Mouse (Mus musculus) testis, adult 2 months (tissue): ENCODE measurements around the gene Smim6.

Source experiments
- CTCF ChIP-seq: fragments of 200-500 bp; IDR thresholded peaks from 2 replicates; pipeline ENCODE4 v1.5.1; 2012; ENCODE audit warnings: low read depth, mild to moderate bottlenecking, inconsistent platforms, low read length, moderate library complexity; ENCODE audit not compliant: control insufficient read depth, insufficient read depth, insufficient replicate concordance
- POLR2A ChIP-seq: fragments of 200-500 bp; IDR thresholded peaks from 2 replicates; pipeline ENCODE4 v1.6.1; 2012; ENCODE audit warnings: low read depth, mild to moderate bottlenecking, inconsistent platforms, low read length, moderate library complexity; ENCODE audit not compliant: control insufficient read depth

DNA sequence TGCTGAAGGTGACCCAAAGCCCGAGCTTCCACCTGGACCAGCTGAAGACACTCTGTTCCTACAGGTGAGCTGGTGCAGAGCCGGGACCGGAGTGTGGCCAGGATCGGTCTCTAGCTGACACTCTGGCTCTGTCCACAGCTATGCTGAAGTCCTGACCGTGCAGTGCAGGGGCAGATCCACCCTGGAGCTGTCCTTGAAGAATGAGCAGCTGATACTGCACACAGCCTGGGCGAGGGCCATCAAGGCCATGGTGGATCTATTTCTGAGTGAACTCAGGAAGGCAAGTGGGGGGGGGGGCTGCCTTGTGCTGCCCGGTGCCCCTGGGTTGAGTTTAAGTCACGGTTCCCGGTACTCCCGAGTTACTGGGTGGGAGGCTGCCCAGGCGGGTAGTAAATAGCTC, 25.4 kb upstream of the Smim6 start:
- no peak for TF ChIP-seq CTCF
- no peak for TF ChIP-seq POLR2A
